Mouse (Mus musculus) neural tube, postnatal 0 days (tissue): ENCODE data around the gene Zfp446. TPM values are rescaled to one million over a fixed set of nuclear protein-coding genes. Genes with fewer than 3 reads are reported as not detected.

ENCODE experiments used
- polyA plus RNA-seq: library from polyadenylated mRNA; unstranded; fragments of >200 nt; fragmentation: Nextera tagmentation; extraction: Ambion mirVana; gene quantifications from 2 replicates; pipeline ENCODE4 v1.2.1, GENCODE M21; 2015

Gene Zfp446
- polyA plus RNA-seq: 6.8 and 7.0 TPM in 2 replicates

DNA sequence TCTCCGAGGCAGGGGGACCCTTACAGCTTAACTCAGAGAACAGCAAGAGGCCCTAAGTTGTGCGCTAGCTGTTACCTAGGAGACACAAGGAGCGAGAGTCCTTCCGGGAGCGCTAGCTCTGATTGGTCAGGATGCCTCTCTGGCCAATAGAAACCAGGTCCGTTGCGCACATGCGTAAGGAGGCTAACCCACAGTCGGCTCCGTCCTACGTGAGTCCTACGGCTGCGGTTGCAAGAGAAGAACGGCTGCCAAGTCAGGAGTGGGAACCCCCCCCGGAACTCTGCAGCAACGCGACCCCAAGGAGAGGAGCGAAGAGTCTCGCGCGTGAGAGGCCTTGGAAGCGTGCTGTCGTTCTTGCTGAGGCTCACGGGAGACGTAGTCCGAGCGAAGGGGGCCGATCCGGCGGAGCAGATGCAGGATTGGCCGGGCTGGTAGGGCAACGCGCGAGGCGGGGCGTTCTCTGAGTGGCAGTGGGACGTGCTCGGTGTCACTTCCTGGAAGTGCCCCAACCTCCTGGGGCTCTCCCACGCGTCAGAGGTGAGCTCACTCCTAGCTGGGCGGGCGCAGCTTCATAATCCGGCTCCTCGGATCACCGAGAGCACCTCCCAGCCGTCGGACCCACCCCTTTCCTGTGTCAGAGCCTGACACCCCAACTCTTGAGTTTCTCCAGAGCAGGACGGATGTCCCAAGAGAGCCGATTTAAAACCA lies at the start of gene Zfp446:
Gene Zfp446 (plus strand): TSS at position 167 of the 708 bp plus-strand sequence.

DNA sequence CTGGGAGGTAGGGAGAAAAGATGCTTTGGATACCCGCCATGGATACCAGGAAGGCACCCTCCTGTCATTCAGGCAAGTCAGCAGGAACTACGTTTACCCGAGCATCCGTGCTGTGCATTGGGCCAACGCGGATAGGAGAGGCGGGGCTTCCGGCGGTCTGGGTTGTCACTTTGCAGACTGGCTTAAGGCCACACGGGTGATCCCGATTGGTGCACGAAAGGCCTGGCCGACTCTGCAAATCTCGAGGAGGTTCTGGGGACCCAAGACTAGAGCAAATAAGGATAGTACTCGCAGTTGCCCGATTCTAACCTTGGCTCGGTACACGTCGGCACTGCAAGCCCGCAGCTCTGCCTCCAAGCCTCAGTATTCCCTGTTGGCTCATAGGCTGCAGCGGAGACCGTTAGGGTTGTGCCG lies 12.0 kb upstream of the Zfp446 start, which contains the start of gene Zfp324:
Gene Zfp324 (plus strand): TSS at position 161 of the 414 bp plus-strand sequence.

DNA sequence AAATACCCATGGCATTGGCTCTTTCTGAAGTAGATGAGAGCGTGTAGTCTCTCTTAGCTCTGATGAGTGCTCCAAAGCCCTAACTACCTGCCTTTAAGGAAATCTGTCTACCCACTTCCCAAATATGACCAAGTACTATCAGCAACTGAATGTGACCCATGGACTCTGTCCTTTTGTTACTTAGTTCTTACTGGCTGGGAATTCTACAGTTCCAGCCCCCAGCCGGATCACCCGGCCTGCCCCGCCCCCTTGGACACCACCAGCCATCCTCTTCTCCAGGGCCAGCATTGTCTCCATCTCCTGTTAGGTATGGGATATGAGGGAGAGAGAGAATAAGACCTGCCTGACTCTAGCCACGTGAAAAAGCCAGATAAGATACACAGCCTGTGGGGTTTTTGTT lies 20.4 kb downstream of the Zfp446 start, which contains the start of gene Slc27a5:
Gene Slc27a5 (minus strand): TSS at position 140 of the 400 bp plus-strand sequence.

DNA sequence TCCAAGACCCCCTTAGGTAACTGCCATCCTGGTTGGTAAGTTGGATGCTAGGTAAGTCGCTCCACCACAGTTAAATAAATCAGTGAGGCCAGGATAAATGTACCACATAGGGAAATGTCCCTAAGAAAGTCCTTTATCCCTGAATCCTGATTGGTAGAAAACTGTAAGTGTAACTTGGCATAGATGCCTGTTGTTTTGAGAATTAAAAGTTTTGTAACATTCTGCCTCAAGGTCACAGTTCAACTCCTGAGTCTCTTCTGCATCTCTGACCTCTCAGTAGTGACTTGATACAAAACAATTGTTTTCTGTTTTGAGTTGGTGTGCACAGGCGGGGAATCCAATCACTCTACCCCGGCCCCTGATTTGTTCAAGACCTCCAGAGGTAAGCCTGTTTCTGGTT lies 21.2 kb downstream of the Zfp446 start, which contains the start of gene Trim28:
Gene Trim28 (plus strand): TSS at position 264 of the 400 bp plus-strand sequence.

DNA sequence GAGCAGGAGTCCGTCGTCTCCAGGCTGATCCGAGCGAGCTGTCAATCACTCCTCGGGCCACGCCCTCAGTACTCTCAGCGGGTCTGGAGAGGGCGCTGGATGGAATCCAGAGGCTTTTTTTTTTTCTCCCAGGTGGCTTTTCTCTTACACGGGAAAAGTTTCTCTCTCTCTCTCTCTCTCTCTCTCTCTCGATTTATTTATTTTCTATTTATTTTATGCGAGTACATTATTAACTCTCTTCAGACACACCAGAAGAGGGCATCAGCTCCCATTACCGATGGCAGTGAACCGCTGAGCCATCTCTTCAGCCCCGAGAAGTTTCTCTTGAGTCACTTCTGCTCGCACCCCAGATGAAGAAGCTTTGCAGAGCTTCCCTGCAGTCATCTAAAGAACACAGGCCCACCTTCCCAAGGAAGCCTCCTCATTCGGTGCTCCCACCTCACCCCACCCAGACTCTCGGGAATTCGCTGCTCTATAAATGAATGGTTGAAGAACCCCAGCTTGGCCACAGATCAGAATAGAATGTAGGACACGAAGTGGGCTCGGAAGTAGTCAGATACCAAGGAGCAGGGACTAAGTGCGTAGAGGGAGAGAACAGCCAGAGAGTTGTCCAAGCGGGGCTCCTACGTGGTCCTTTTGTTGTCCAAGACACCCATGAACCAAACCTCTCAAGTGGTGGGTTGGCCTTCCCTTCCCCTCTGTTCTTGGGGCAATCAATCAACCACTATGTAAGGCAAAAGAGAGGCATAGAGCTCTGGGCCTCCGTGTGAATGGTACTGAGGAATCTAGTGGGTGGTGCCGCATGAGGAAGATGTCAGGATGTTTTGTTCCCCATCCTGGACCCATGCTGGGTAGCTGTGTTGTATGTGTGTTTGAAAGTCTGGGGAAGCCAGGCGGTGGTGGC lies 32.6 kb downstream of the Zfp446 start, which contains the start of gene Zbtb45:
Gene Zbtb45 (minus strand): TSS at position 30 of the 904 bp plus-strand sequence.

DNA sequence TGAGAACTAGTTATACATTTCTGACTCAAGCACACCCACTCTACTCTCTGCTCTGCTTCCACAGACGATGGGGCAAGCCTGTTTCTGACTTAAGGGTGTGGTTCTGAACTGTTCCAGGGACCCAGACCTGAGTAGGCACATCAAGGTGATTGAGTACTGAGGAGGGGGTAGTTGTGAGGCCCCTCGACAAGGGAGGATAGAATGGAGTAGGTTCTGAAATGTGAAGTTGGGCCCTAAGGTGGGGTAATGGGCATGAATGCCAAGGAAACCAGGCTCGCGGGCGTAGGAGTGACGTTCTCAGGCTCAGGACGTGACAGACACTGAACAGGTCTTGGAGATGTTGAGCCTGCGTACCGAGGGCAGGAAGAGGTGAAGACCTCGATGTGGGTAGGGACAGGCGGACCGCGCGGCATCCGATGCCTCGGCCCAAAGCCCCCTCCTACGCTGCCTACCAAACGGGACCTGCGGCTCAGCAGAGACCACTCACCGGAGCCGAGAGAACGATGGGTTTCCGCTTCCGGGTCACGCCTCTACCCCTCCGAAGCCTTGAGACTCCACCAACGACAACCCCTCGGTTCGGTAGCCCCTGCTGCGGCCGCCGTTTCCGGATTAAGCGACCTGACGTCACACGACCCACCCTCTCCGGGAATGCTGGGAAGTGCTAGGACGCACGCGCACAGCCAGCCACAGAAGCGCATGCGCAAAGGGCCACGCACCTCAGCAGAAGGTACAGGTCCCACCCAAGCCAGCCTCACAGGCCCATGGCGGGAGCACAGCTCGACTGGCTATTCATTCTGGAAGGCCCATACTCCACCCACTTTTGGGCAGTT lies 56.7 kb downstream of the Zfp446 start, which contains the start of gene Chmp2a:
Gene Chmp2a (minus strand): TSS at position 660 of the 830 bp plus-strand sequence.

Other genes starting within 250 kb of the Zfp446 start
- gene Vmn2r56, start 242.8 kb upstream of the Zfp446 start, polyA plus RNA-seq: not detected in 2 replicates
- 19.4 and 23.9 TPM in 2 replicates for gene Zscan18, start 174.2 kb upstream of the Zfp446 start, polyA plus RNA-seq
- 18.5 and 20.4 TPM in 2 replicates for gene Zfp329, start 159.0 kb upstream of the Zfp446 start, polyA plus RNA-seq
- 15.4 and 15.5 TPM in 2 replicates for gene Zfp110, start 143.1 kb upstream of the Zfp446 start, polyA plus RNA-seq
- gene Zfp128, start 96.7 kb upstream of the Zfp446 start, polyA plus RNA-seq: 4.5 and 5.1 TPM in 2 replicates
- 6.8 TPM in 2 replicates for gene Zscan22, start 80.0 kb upstream of the Zfp446 start, polyA plus RNA-seq
- 620 and 632 TPM in 2 replicates for gene Rps5, start 55.6 kb upstream of the Zfp446 start, polyA plus RNA-seq
- gene Rnf225, start 50.4 kb upstream of the Zfp446 start, polyA plus RNA-seq: 1.0 and 1.6 TPM in 2 replicates
- 10.5 and 12.2 TPM in 2 replicates for gene Zfp324, start 12.0 kb upstream of the Zfp446 start, polyA plus RNA-seq
- gene Slc27a5, start 20.3 kb downstream of the Zfp446 start, polyA plus RNA-seq: 0.17 and 0.32 TPM in 2 replicates
- gene Trim28, start 21.3 kb downstream of the Zfp446 start, polyA plus RNA-seq: 179 and 196 TPM in 2 replicates
- gene Zbtb45, start 32.2 kb downstream of the Zfp446 start, polyA plus RNA-seq: 28.3 and 32.5 TPM in 2 replicates
- gene Chmp2a, start 57.0 kb downstream of the Zfp446 start, polyA plus RNA-seq: 180 and 183 TPM in 2 replicates
- 188 and 191 TPM in 2 replicates for gene Ube2m, start 60.4 kb downstream of the Zfp446 start, polyA plus RNA-seq
- gene Mzf1, start 76.9 kb downstream of the Zfp446 start, polyA plus RNA-seq: 8.7 and 10.4 TPM in 2 replicates
- 0.30 and 0.38 TPM in 2 replicates for gene Vmn1r85, start 117.3 kb downstream of the Zfp446 start, polyA plus RNA-seq
- not detected in 2 replicates for gene Vmn1r86, start 142.1 kb downstream of the Zfp446 start, polyA plus RNA-seq
- gene Vmn1r87, start 162.3 kb downstream of the Zfp446 start, polyA plus RNA-seq: not detected in 2 replicates
- not detected in 2 replicates for gene Vmn1r88, start 181.7 kb downstream of the Zfp446 start, polyA plus RNA-seq
- not detected in 2 replicates for gene Vmn1r89, start 235.2 kb downstream of the Zfp446 start, polyA plus RNA-seq